Mouse (Mus musculus): ENCODE data around the gene Tmod4. TPM values are rescaled to one million over a fixed set of nuclear protein-coding genes. Genes with fewer than 3 reads are reported as not detected.

Gene Tmod4
- total RNA-seq, 2 experiments from 2014 or later, result 0.87 to 1.0 TPM

- DNase-seq, result no peak
- intact Hi-C loops (cut with DNase I), result no loop called here
These were observed 46.8 kb downstream of the Tmod4 start for GRCm38 (mm10) chr3:95171105-95171504.

DNA sequence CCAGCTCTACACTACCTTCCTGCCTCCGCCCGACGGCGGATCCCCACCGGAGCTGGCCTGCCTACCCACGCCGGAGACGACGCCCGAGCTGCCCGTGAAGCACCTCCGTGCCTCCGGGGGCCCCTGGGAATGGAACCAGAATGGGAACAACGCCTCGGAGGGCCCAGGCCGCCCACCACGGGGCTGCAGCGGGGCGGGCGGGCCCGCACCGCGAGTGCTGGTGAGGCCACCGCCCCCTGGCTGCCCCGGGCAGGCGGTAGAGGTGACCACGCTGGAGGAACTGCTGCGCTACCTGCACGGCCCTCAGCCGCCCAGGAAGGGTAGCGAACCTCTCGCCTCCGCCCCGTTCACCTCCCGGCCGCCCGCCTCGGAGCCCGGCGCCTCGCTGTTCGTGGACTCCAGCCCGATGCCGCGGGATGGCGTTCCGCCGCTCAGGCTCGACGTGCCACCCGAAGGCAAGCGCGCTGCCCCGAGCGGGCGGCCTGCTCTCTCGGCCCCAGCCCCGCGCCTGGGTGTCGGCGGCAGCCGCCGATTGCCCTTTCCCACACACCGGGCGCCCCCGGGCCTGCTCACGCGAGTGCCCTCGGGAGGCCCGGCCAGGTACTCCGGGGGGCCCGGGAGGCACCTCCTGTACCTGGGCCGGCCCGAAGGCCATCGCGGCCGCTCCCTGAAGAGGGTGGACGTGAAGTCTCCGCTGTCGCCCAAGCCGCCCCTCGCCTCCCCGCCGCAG, 48.4 kb downstream of the Tmod4 start:
- intact Hi-C loops (cut with DNase I), result no loop called here
- peak; percentile 9 for DNase-seq

DNA sequence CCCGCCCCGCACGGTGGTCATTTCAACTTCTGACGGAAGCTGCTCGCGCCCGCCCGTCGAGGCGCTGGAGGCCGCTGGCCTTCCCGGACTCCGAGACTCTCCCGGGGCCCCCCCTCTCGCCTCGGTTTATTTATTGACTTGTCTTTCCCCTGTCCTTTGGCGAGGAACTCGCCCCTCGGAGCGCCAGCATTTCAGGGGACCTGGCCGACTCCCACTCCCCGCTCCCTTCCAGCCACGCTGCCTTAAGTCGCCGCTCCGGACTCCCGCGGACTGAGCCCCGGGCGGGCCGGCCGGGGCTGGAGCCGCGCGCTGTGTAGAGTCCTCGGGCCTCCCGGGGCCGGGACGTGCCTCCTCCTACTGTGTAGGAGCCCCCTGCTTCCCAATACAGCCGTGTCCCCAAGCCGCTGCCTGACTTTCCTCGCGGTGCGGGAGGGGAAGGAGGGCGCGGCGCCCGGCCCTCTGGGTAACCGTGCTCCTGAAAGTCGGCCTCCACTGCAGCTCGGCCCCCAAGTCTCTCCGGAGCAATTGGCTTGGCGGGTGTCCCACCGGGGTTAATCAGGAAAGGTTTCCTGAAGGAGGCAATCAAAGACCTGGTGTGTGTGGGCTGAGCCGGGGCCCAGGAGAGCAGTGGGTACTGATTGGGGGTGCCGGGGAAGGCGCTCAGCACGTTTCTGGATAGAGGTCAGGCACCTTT, 49.1 kb downstream of the Tmod4 start:
- intact Hi-C loops (cut with DNase I), result no loop called here
- DNase-seq, result peak; percentile 37

- peak; percentile 93 for DNase-seq
- intact Hi-C loops (cut with DNase I), result no loop called here
These were observed 49.8 kb downstream of the Tmod4 start for GRCm38 (mm10) chr3:95174011-95174592.

- DNase-seq, result no peak
- intact Hi-C loops (cut with DNase I), result no loop called here
These were observed 52.2 kb downstream of the Tmod4 start for GRCm38 (mm10) chr3:95176500-95176899.

DNA sequence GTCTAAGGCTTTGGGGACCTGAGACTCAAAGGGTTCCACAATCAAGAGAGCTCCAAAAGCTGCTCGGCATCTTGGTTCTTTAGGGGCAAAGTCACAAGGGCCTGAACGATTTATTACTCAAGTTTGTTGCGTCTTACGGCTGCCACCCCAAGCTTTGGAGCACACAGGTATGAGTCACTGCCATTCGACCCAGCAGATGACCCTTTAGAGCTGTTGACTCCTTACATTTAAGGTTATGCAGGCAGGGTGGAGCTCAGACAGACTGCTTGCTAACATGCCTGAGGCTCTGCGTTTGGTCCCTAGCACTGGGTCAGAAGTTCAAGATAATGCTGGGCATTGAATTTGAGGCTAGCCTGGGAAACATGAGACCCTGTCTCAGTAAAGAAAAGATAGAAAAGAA, 53.3 kb downstream of the Tmod4 start:
- DNase-seq, result no peak
- intact Hi-C loops (cut with DNase I), result no loop called here

Small RNA genes within 50 kb of the gene (microRNA-seq; reads per million reads assigned to microRNA genes)
- not detected for gene Mir8099-1

Other genes starting within 250 kb of the Tmod4 start
- gene Psmb4, start 237.5 kb upstream of the Tmod4 start, total RNA-seq (2021), result 100 to 1,000 TPM; 320 to 322 TPM
- 1 to 10 TPM; 3.8 to 4.8 TPM for gene Selenbp1, start 191.4 kb upstream of the Tmod4 start, total RNA-seq (2021)
- 10 to 100 TPM; 19.6 to 27.6 TPM for gene Rfx5, start 170.4 kb upstream of the Tmod4 start, total RNA-seq (2021)
- 10 to 100 TPM; 50.0 to 56.4 TPM for gene Pi4kb, start 149.7 kb upstream of the Tmod4 start, total RNA-seq (2021)
- gene Zfp687, start 109.0 kb upstream of the Tmod4 start, total RNA-seq (2021), result 10 to 100 TPM; 23.6 to 25.4 TPM
- 100 to 1,000 TPM; 144 to 158 TPM for gene Psmd4, start 81.9 kb upstream of the Tmod4 start, total RNA-seq (2021)
- 10 to 100 TPM; 20.1 to 25.3 TPM for gene Pip5k1a, start 17.5 kb upstream of the Tmod4 start, total RNA-seq (2021)
- 10 to 100 TPM; 77.2 to 78.4 TPM for gene Vps72, start 13.5 kb upstream of the Tmod4 start, total RNA-seq (2021)
- 10 to 100 TPM; 39.9 to 43.2 TPM for gene Scnm1, start 9.5 kb downstream of the Tmod4 start, total RNA-seq (2021)
- 10 to 100 TPM; 19.8 to 23.0 TPM for gene Lysmd1, start 9.6 kb downstream of the Tmod4 start, total RNA-seq (2021)
- under 1 TPM; 0.74 to 0.92 TPM for gene Tnfaip8l2, start 17.9 kb downstream of the Tmod4 start, total RNA-seq (2021)
- 100 to 1,000 TPM; 141 to 155 TPM for gene Sema6c, start 36.0 kb downstream of the Tmod4 start, total RNA-seq (2021)
- 1 to 10 TPM; 9.0 TPM for gene Gabpb2, start 93.4 kb downstream of the Tmod4 start, total RNA-seq (2021)
- 10 to 100 TPM; 62.1 to 62.4 TPM for gene Cdc42se1, start 104.3 kb downstream of the Tmod4 start, total RNA-seq (2021)
- 100 to 1,000 TPM; 668 to 674 TPM for gene Mllt11, start 107.7 kb downstream of the Tmod4 start, total RNA-seq (2021)
- gene Gm128, start 117.1 kb downstream of the Tmod4 start, total RNA-seq (2021), result not detected
- under 1 TPM; 0.36 to 0.74 TPM for gene Bnipl, start 126.7 kb downstream of the Tmod4 start, total RNA-seq (2021)
- 10 to 100 TPM; 29.7 to 32.6 TPM for gene Mindy1, start 156.9 kb downstream of the Tmod4 start, total RNA-seq (2021)
- gene Prune1, start 157.6 kb downstream of the Tmod4 start, total RNA-seq (2021), result 10 to 100 TPM; 63.9 to 69.3 TPM
- 1 to 10 TPM; 1.0 to 1.2 TPM for gene Anxa9, start 182.7 kb downstream of the Tmod4 start, total RNA-seq (2021)
- gene Cers2, start 190.3 kb downstream of the Tmod4 start, total RNA-seq (2021), result 10 to 100 TPM; 53.4 to 54.4 TPM
- 10 to 100 TPM; 60.0 to 64.4 TPM for gene Setdb1, start 232.7 kb downstream of the Tmod4 start, total RNA-seq (2021)